Mouse (Mus musculus): ENCODE results near the gene Rnf121.

GRCm38 (mm10) chr7:102018590-102018989 lies 46.7 kb downstream of the Rnf121 start, which contains the start of gene Il18bp:
- no peak for TF ChIP-seq CTCF (IDR thresholded peaks at IDR 0.05; ENCODE audit: borderline replicate concordance, extremely low read depth, insufficient read depth, insufficient read length)
- no peak for TF ChIP-seq POLR2A (IDR thresholded peaks at IDR 0.05; ENCODE audit: borderline replicate concordance, extremely low read depth, insufficient read depth, insufficient read length, poor library complexity, severe bottlenecking)
